Mouse (Mus musculus) frontal cortex, postnatal 10 days (tissue): ENCODE results near the gene Orc3.

Experiments
- DNase-seq, 2 experiments: peaks; one replicate each; pipeline ENCODE4 v3.0.0; 2022; ENCODE audit warnings: low spot score in 2 of 2, mixed read lengths in 1 of 2

Gene Orc3

GRCm38 (mm10) chr4:34614630-34615094 is at the start of gene Orc3, which contains the start of gene Rars2:
Gene Orc3, minus strand, starts transcription at chr4:34614944.
Gene Rars2, plus strand, starts transcription at chr4:34614957.
- peak; percentile 86 to 88 for DNase-seq

- DNase-seq: no peak
Measured at GRCm38 (mm10) chr4:34661927-34662326, 47.2 kb upstream of the Orc3 start.

GRCm38 (mm10) chr4:34661514-34661913 is 46.8 kb upstream of the Orc3 start:
- DNase-seq: no peak

GRCm38 (mm10) chr4:34659012-34659411 is 44.3 kb upstream of the Orc3 start:
- no peak for DNase-seq

- DNase-seq: no peak
Measured at GRCm38 (mm10) chr4:34656101-34656500, 41.4 kb upstream of the Orc3 start.

- DNase-seq: no peak
Measured at GRCm38 (mm10) chr4:34653179-34653578, 38.4 kb upstream of the Orc3 start.

- DNase-seq: no peak
Measured at GRCm38 (mm10) chr4:34644779-34645178, 30.0 kb upstream of the Orc3 start.

- DNase-seq: no peak
Measured at GRCm38 (mm10) chr4:34640731-34641130, 26.0 kb upstream of the Orc3 start.

- DNase-seq: no peak
Measured at GRCm38 (mm10) chr4:34639745-34640364, 25.1 kb upstream of the Orc3 start.

GRCm38 (mm10) chr4:34637851-34638250 is 23.1 kb upstream of the Orc3 start:
- DNase-seq: no peak

GRCm38 (mm10) chr4:34637386-34637785 is 22.6 kb upstream of the Orc3 start:
- DNase-seq: no peak

- DNase-seq: no peak
Measured at GRCm38 (mm10) chr4:34636036-34636435, 21.3 kb upstream of the Orc3 start.

- no peak for DNase-seq
Measured at GRCm38 (mm10) chr4:34634129-34634528, 19.4 kb upstream of the Orc3 start.

GRCm38 (mm10) chr4:34629956-34630355 is 15.2 kb upstream of the Orc3 start:
- no peak for DNase-seq

- no peak for DNase-seq
Measured at GRCm38 (mm10) chr4:34626401-34626800, 11.7 kb upstream of the Orc3 start.

GRCm38 (mm10) chr4:34625556-34625955 is 10.8 kb upstream of the Orc3 start:
- no peak for DNase-seq

- DNase-seq: no peak
Measured at GRCm38 (mm10) chr4:34616146-34616545, 1.4 kb upstream of the Orc3 start.

- peak in 1 of 2 experiments; percentile 15 for DNase-seq
Measured at GRCm38 (mm10) chr4:34615303-34615702, 559 bp upstream of the Orc3 start.

- DNase-seq: peak in 1 of 2 experiments; percentile 11
Measured at GRCm38 (mm10) chr4:34613571-34614145, 1.1 kb downstream of the Orc3 start.

- DNase-seq: no peak
Measured at GRCm38 (mm10) chr4:34606658-34607057, 8.1 kb downstream of the Orc3 start.

GRCm38 (mm10) chr4:34603123-34603522 is 11.6 kb downstream of the Orc3 start:
- DNase-seq: no peak

- no peak for DNase-seq
Measured at GRCm38 (mm10) chr4:34584871-34585607, 29.7 kb downstream of the Orc3 start.

- no peak for DNase-seq
Measured at GRCm38 (mm10) chr4:34583427-34583826, 31.3 kb downstream of the Orc3 start.
